Mouse (Mus musculus): ENCODE measurements around the gene Hnrnph1. TPM values are rescaled to one million over a fixed set of nuclear protein-coding genes. Genes with fewer than 3 reads are reported as not detected.

The Hnrnph1 gene
- polyA plus RNA-seq, 3 experiments from 2014 or later: 155 to 240 (median 214) TPM

GRCm38 (mm10) chr11:50415563-50416241, 38.9 kb downstream of the Hnrnph1 start:
- ATAC-seq: no peak

GRCm38 (mm10) chr11:50417856-50418255, 41.1 kb downstream of the Hnrnph1 start:
- no peak for ATAC-seq

- no peak for ATAC-seq
Observed at GRCm38 (mm10) chr11:50421461-50421860, 44.7 kb downstream of the Hnrnph1 start.

DNA sequence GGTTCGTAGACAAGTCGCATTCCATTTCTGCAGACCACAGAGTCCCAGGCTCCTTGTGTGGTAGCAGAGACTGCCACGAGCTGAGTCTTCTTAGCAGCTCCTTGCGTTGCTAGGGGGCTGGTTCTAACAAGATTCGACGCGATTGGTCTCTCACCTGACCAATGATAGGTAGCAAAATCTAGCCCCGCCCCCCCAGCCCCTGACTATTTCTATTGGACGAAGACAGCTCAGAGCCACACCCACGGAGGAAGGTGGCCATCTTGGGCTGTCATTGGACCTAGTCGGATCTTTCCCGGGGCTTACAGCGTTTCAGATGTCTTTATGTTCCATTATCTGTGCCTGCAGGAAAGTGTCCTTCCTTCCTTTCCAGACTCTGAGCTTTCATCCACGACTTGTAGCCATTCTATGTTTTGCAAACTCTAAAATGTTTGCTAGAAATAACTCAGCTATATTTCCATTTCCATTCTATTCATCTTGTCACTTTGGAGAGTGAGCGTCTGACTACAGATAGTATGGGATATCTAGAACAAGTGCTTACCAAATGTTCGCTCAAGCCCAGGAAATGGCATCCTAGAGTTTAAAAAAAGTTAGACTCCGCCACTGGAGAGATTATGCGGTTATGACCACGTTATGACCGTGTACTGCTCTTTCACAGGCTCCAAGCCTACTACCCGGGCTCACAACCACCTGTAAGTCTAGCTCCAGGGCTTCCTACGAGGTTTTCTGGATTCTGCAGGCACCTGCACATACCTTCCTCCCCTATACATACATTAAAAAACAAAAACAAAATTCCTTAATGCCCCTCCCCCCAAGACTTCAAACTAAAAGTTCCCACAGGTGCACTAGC, 45.4 kb downstream of the Hnrnph1 start:
- ATAC-seq: peak; percentile 43

DNA sequence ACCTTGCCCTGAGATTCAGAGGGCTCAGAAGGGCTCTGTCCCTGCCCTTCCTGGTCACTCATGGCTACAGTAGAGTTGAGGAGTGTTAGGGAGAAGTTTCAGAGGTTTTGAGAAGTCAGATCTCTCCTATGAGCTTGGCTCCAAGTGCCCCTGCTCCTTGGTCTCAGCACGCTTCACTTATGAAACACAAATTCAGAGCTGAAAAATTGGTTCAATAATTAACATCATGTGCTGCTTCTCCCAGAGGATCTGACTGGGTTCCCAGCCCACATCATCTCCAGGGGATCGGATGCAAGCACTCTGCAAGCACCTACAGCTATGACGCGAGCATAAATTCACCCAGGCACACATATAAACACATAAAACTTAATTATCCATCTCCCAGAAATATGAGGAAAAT, 49.3 kb downstream of the Hnrnph1 start:
- ATAC-seq: no peak

GRCm38 (mm10) chr11:50430277-50431133, 53.7 kb downstream of the Hnrnph1 start, which contains the start of gene Rufy1:
TSS of gene Rufy1 (minus strand) at chr11:50431125.
- ATAC-seq: peak; percentile 78

- ATAC-seq: peak; percentile 19
Observed at GRCm38 (mm10) chr11:50431134-50432068, 54.6 kb downstream of the Hnrnph1 start.

- no peak for ATAC-seq
Observed at GRCm38 (mm10) chr11:50432069-50432440, 55.3 kb downstream of the Hnrnph1 start.

- no peak for ATAC-seq
Observed at GRCm38 (mm10) chr11:50432896-50433295, 56.1 kb downstream of the Hnrnph1 start.

Other genes with a start within 250 kb of the Hnrnph1 start
- 10 to 100 TPM; 18.4 to 23.5 (median 20.9) TPM for gene Tbc1d9b, start 245.6 kb upstream of the Hnrnph1 start, polyA plus RNA-seq (2017; shearing (Covaris generic))
- 10 to 100 TPM; 11.1 to 14.0 (median 12.5) TPM for gene Mrnip, start 202.5 kb upstream of the Hnrnph1 start, polyA plus RNA-seq (2017; shearing (Covaris generic))
- gene Sqstm1, start 166.2 kb upstream of the Hnrnph1 start, polyA plus RNA-seq (2017; shearing (Covaris generic)): 10 to 100 TPM; 44.8 to 78.4 (median 66.5) TPM
- gene Mgat4b, start 166.1 kb upstream of the Hnrnph1 start, polyA plus RNA-seq (2017; shearing (Covaris generic)): 1 to 10 TPM; 1.0 to 2.7 (median 1.3) TPM
- gene Ltc4s, start 138.4 kb upstream of the Hnrnph1 start, polyA plus RNA-seq (2017; shearing (Covaris generic)): not detected
- gene Maml1, start 84.7 kb upstream of the Hnrnph1 start, polyA plus RNA-seq (2017; shearing (Covaris generic)): 1 to 10 TPM; 2.9 to 4.9 (median 4.8) TPM
- gene Canx, start 51.3 kb upstream of the Hnrnph1 start, polyA plus RNA-seq (2017; shearing (Covaris generic)): 100 to 1,000 TPM; 189 to 258 (median 196) TPM
- not detected for gene Cby3, start 22.5 kb upstream of the Hnrnph1 start, polyA plus RNA-seq (2017; shearing (Covaris generic))
- gene Rufy1, start 54.1 kb downstream of the Hnrnph1 start, polyA plus RNA-seq (2017; shearing (Covaris generic)): 10 to 100 TPM in 2 of 3 experiments, 1 to 10 TPM in 1; 7.8 to 13.4 (median 12.2) TPM
- not detected for gene Adamts2, start 225.1 kb downstream of the Hnrnph1 start, polyA plus RNA-seq (2017; shearing (Covaris generic))